Comparison of ENCODE assay signal across 8 mouse cellular contexts in genomic region chr2:152105318-152106224, GRCm38 (mm10). TPM values are rescaled to one million over a fixed set of nuclear protein-coding genes. Genes with fewer than 3 reads are reported as not detected.
DNase-seq lines count a peak whose midpoint lies in the region; ATAC-seq and TF ChIP-seq lines count a peak whose summit lies in the region.

Gene Srxn1, plus strand, starts transcription at chr2:152105516.

- H3K9me3 ChIP-seq in forebrain, embryonic 13.5 days (replicated peaks), result no peaks in the 10 kb centered on the region
- peaks cover 4% of the 10 kb centered on the region; the same call in 1 of the 2 replicates for H3K9me3 ChIP-seq in heart, postnatal 0 days (replicated peaks; ENCODE audit: control insufficient read depth, low read length)
- no peaks in the 10 kb centered on the region for H3K9me3 ChIP-seq in liver, postnatal 0 days (ENCODE audit: low read length)
- no peaks in the 10 kb centered on the region for H3K9me3 ChIP-seq in neural tube, embryonic 13.5 days

- 0 out of 2 replicates have a peak, but pooled peaks have one; percentile 40 for TF ChIP-seq EP300 in heart, postnatal 0 days (IDR thresholded peaks at IDR 0.05; ENCODE audit: low read depth)
- peak; percentile 43; the same call in 1 of the 2 replicates for TF ChIP-seq EP300 in liver, postnatal 0 days (IDR thresholded peaks at IDR 0.05; ENCODE audit: low read depth)

- peak within 1 kb of the TSS; percentile 90 for H3K4me2 ChIP-seq in forebrain, embryonic 13.5 days
- H3K4me2 ChIP-seq in heart, postnatal 0 days (ENCODE audit: low read depth, low read length), result peak within 1 kb of the TSS; percentile 87
- peak within 1 kb of the TSS; percentile 87 for H3K4me2 ChIP-seq in liver, postnatal 0 days (ENCODE audit: low read depth, low read length)
- H3K4me2 ChIP-seq in neural tube, embryonic 13.5 days, result peak within 1 kb of the TSS; percentile 74

- peak; percentile 62 for TF ChIP-seq POLR2A in testis, adult 2 months (IDR thresholded peaks at IDR 0.05; ENCODE audit: control insufficient read depth, low read depth, low read length)

- H3K36me3 ChIP-seq in forebrain, embryonic 13.5 days (ENCODE audit: poor library complexity, severe bottlenecking), result no peaks in the 10 kb centered on the region
- no peaks in the 10 kb centered on the region for H3K36me3 ChIP-seq in heart, postnatal 0 days (replicated peaks; ENCODE audit: control insufficient read depth, insufficient read depth, low read length)
- H3K36me3 ChIP-seq in liver, postnatal 0 days (replicated peaks; ENCODE audit: insufficient read depth, low read length), result no peaks in the 10 kb centered on the region
- peaks cover 10% of the 10 kb centered on the region; the same call in 1 of the 2 replicates for H3K36me3 ChIP-seq in neural tube, embryonic 13.5 days
- H3K36me3 ChIP-seq in testis, adult 2 months (ENCODE audit: control insufficient read depth, insufficient read depth, low read length), result no peaks in the 10 kb centered on the region

- no peak within 1 kb of the TSS for H3K27ac ChIP-seq in forebrain, embryonic 13.5 days
- H3K27ac ChIP-seq in heart, postnatal 0 days (ENCODE audit: low read depth), result peak within 1 kb of the TSS; percentile 49; the same call in 1 of the 2 replicates
- peak within 1 kb of the TSS; percentile 85 for H3K27ac ChIP-seq in liver, postnatal 0 days (ENCODE audit: low read depth)
- peak within 1 kb of the TSS; percentile 65 for H3K27ac ChIP-seq in neural tube, embryonic 13.5 days (replicated peaks)
- H3K27ac ChIP-seq in testis, adult 2 months (ENCODE audit: control insufficient read depth, insufficient read depth, low read depth, low read length), result peak within 1 kb of the TSS; percentile 48; the same call in 1 of the 2 replicates

- peak within 1 kb of the TSS; percentile 84 for H3K9ac ChIP-seq in forebrain, embryonic 13.5 days
- H3K9ac ChIP-seq in heart, postnatal 0 days (replicated peaks; ENCODE audit: low read depth, low read length), result peak within 1 kb of the TSS; percentile 79
- H3K9ac ChIP-seq in liver, postnatal 0 days (replicated peaks), result peak within 1 kb of the TSS; percentile 91
- H3K9ac ChIP-seq in neural tube, embryonic 13.5 days, result peak within 1 kb of the TSS; percentile 83

- peaks cover 2% of the 10 kb centered on the region; the same call in 1 of the 2 replicates for H3K27me3 ChIP-seq in forebrain, embryonic 13.5 days
- no peaks in the 10 kb centered on the region; the same call in 1 of the 2 replicates for H3K27me3 ChIP-seq in heart, postnatal 0 days (ENCODE audit: control insufficient read depth, insufficient read depth, low read length)
- no peaks in the 10 kb centered on the region for H3K27me3 ChIP-seq in liver, postnatal 0 days (ENCODE audit: insufficient read depth, low read length)
- no peaks in the 10 kb centered on the region for H3K27me3 ChIP-seq in neural tube, embryonic 13.5 days
- no peaks in the 10 kb centered on the region for H3K27me3 ChIP-seq in testis, adult 2 months (ENCODE audit: control insufficient read depth, insufficient read depth, low read length)

- peaks cover 24% of the 10 kb centered on the region for H3K4me1 ChIP-seq in forebrain, embryonic 13.5 days
- peaks cover 7% of the 10 kb centered on the region; the same call in 1 of the 2 replicates for H3K4me1 ChIP-seq in heart, postnatal 0 days (ENCODE audit: control insufficient read depth, insufficient read depth)
- H3K4me1 ChIP-seq in liver, postnatal 0 days (ENCODE audit: insufficient read depth), result peaks cover 10% of the 10 kb centered on the region; the same call in 1 of the 2 replicates
- H3K4me1 ChIP-seq in neural tube, embryonic 13.5 days (replicated peaks), result peaks cover 41% of the 10 kb centered on the region
- peaks cover 3% of the 10 kb centered on the region for H3K4me1 ChIP-seq in testis, adult 2 months (ENCODE audit: control insufficient read depth, insufficient read depth, low read length)

- DNase-seq in ES-CJ7 (ENCODE audit: low read depth, low spot score), result peak; percentile 80
- peak; percentile 94 for DNase-seq in cerebellum, adult 11 months
- DNase-seq in heart, postnatal 0 days (ENCODE audit: low spot score), result peak; percentile 87
- peak; percentile 85 to 92 for DNase-seq in kidney, postnatal 4 days
- DNase-seq in liver, postnatal 0 days, result peak; percentile 90

- peak; percentile 87 for ATAC-seq in forebrain, embryonic 13.5 days
- peak; percentile 93 for ATAC-seq in heart, postnatal 0 days (ENCODE audit: insufficient read depth, low read depth)
- peak; percentile 97 for ATAC-seq in liver, postnatal 0 days
- ATAC-seq in neural tube, embryonic 13.5 days (ENCODE audit: low read depth), result peak; percentile 83

- peak within 1 kb of the TSS; percentile 64 for H3K4me3 ChIP-seq in forebrain, embryonic 13.5 days
- H3K4me3 ChIP-seq in heart, postnatal 0 days (ENCODE audit: low read depth, low read length), result peak within 1 kb of the TSS; percentile 75
- H3K4me3 ChIP-seq in liver, postnatal 0 days (ENCODE audit: low read depth, low read length), result peak within 1 kb of the TSS; percentile 85
- H3K4me3 ChIP-seq in neural tube, embryonic 13.5 days, result peak within 1 kb of the TSS; percentile 62
- H3K4me3 ChIP-seq in testis, adult 2 months (ENCODE audit: control insufficient read depth, low read depth, low read length), result peak within 1 kb of the TSS; percentile 86

- peak; percentile 57 for TF ChIP-seq CTCF in heart, postnatal 0 days (IDR thresholded peaks at IDR 0.05; ENCODE audit: low read depth)
- peak; percentile 76 for TF ChIP-seq CTCF in liver, postnatal 0 days (IDR thresholded peaks at IDR 0.05; ENCODE audit: low read depth)
- no peak for TF ChIP-seq CTCF in testis, adult 2 months (IDR thresholded peaks at IDR 0.05; ENCODE audit: control insufficient read depth, insufficient read depth, insufficient replicate concordance, low read depth, low read length)

- WGBS in forebrain, embryonic 13.5 days, result under 1% methylated on average over 82 of the region's 84 CpGs
- WGBS in heart, postnatal 0 days, result 2% methylated on average over 69 of the region's 84 CpGs
- 3% methylated on average over 70 of the region's 84 CpGs for WGBS in liver, postnatal 0 days (ENCODE audit: insufficient replicate concordance)
- WGBS in neural tube, embryonic 13.5 days, result under 1% methylated on average over 79 of the region's 84 CpGs

RNA-seq across cellular contexts. Expression of gene Srxn1, which starts in this region (rescaled TPM):
- polyA plus RNA-seq in forebrain, embryonic 13.5 days (2015; fragmentation: Nextera tagmentation; extraction: Ambion mirVana), result 10.3 and 10.7 TPM in 2 replicates
- total RNA-seq in heart, postnatal 0 days (2014; rRNA removed; ENCODE audit: low replicate concordance), result 10.9 and 13.7 TPM in 2 replicates
- 9.5 and 10.2 TPM in 2 replicates for polyA plus RNA-seq in heart, postnatal 0 days (2015; fragmentation: Nextera tagmentation; extraction: Ambion mirVana)
- 8.2 and 8.7 TPM in 2 replicates for polyA plus RNA-seq in liver, postnatal 0 days (2015; fragmentation: Nextera tagmentation; extraction: Ambion mirVana)
- polyA plus RNA-seq in neural tube, embryonic 13.5 days (2015; fragmentation: Nextera tagmentation; extraction: Ambion mirVana), result 19.0 TPM in 2 replicates
- polyA plus RNA-seq in testis, adult 2 months (2012; rRNA removed), result 131 and 135 TPM in 2 replicates
